Mouse (Mus musculus): ENCODE data around the gene Olfr594. TPM values are rescaled to one million over a fixed set of nuclear protein-coding genes. Genes with fewer than 3 reads are reported as not detected.
"Not testable (repeated sequence)": the region's sequence is repeated elsewhere in the genome, so short reads cannot be mapped to it uniquely, and the experiment has no call there.

The Olfr594 gene
- total and polyA plus RNA-seq, 3 experiments: not detected

DNA sequence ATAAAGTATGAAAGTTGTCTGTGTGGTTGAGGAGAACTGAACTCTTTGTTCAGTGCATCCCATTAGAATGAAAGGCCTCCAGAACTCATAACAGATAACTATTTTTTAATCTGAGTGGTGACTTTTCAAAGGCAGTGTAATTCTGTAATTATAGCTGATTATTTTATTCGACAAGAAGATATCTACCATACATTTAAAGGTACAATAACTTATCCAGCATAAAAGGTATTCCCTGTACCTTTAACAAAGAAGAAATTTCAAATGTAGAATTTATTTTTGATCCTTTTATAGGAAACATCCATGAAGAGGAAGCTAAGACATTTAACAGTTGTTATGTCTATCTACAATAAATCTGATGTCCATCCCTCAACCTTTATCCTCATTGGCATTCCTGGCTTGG lies 5.2 kb upstream of the Olfr594 start, which contains the start of gene Olfr593 (continued):
- no peak for TF ChIP-seq MAZ (IDR thresholded peaks at IDR 0.05; ENCODE audit: low read depth, low read length)

DNA sequence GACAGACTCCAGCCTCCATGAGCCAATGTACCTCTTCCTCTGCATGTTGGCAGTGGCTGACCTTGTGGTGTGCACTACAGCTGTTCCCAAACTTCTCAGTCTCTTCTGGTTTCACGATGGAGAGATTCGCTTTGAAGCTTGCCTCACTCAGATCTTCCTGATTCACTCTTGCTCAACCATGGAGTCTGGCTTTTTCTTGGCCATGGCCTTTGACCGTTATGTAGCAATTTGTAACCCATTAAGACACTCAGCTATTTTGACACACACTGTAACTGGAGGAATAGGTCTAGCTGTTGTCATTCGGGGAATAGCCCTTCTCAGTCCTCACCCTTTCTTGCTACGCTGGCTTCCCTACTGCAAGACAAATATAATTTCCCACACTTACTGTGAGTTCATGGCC lies 4.7 kb upstream of the Olfr594 start:
- H3K27ac ChIP-seq (ENCODE audit: insufficient read depth, low read depth); H3K9ac ChIP-seq (ENCODE audit: insufficient read depth, low read depth); H3K4me3 ChIP-seq (replicated peaks in 1 of 3; ENCODE audit: low read depth in 2 of 3, low read length in 2 of 3, poor library complexity in 1 of 3); H3K4me1 ChIP-seq (ENCODE audit: control insufficient read depth in 1 of 2, insufficient read depth in 2 of 2); H3K4me2 ChIP-seq (ENCODE audit: insufficient read depth, low read depth, poor library complexity, severe bottlenecking); H3K9me3 ChIP-seq (replicated peaks; ENCODE audit: low read length); H3K27me3 ChIP-seq (replicated peaks); dilution Hi-C loops (cut with MboI; ENCODE audit: extremely low pct_ligation_motif_present, extremely low pct_unique_long_range_greater_than_20kb, low sequenced_read_pairs); in situ Hi-C loops (cut with MboI; ENCODE audit: low pct_ligation_motif_present, low pct_unique_long_range_greater_than_20kb, low sequenced_read_pairs); DNase-seq (ENCODE audit: extremely low read depth); H3K36me3 ChIP-seq (replicated peaks in 1 of 2; ENCODE audit: control insufficient read depth in 1 of 2, insufficient read depth in 1 of 2, low read length in 1 of 2); H3K79me2 ChIP-seq (replicated peaks; ENCODE audit: control insufficient read depth, extremely low read depth, insufficient read depth, poor library complexity, severe bottlenecking): not testable (repeated sequence)

DNA sequence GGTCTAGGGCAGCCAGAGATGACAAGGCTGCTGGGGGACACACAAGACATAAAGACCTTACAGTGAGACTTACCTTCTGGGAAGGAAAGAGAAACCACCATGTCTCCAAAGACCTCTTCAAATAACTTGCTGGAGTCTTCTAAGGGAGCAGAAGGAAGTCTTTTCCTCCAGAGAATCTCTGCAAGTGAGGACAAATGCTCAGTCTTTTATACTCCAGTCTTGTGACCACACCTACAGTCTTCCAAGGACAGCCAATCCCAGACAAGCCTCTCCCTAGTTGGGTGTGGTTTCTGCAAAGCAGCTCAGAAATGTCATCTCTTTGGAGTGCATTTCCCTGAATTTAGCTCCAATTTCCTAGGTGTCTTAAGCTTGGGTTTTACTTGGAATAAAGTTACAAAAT lies 35.6 kb downstream of the Olfr594 start, which contains the start of gene Usp17ld:
TSS of gene Usp17ld (minus strand) at position 101 of the 400 bp plus-strand sequence.
- H3K4me1 ChIP-seq (ENCODE audit: control insufficient read depth in 1 of 2, insufficient read depth in 2 of 2); H3K4me3 ChIP-seq (replicated peaks in 1 of 3; ENCODE audit: low read depth in 2 of 3, low read length in 2 of 3, poor library complexity in 1 of 3); H3K9me3 ChIP-seq (replicated peaks; ENCODE audit: low read length); H3K4me2 ChIP-seq (ENCODE audit: insufficient read depth, low read depth, poor library complexity, severe bottlenecking); dilution Hi-C loops (cut with MboI; ENCODE audit: extremely low pct_ligation_motif_present, extremely low pct_unique_long_range_greater_than_20kb, low sequenced_read_pairs); H3K79me2 ChIP-seq (replicated peaks; ENCODE audit: control insufficient read depth, extremely low read depth, insufficient read depth, poor library complexity, severe bottlenecking); H3K36me3 ChIP-seq (replicated peaks in 1 of 2; ENCODE audit: control insufficient read depth in 1 of 2, insufficient read depth in 1 of 2, low read length in 1 of 2); H3K27ac ChIP-seq (ENCODE audit: insufficient read depth, low read depth); DNase-seq (ENCODE audit: extremely low read depth); H3K9ac ChIP-seq (ENCODE audit: insufficient read depth, low read depth); H3K27me3 ChIP-seq (replicated peaks); in situ Hi-C loops (cut with MboI; ENCODE audit: low pct_ligation_motif_present, low pct_unique_long_range_greater_than_20kb, low sequenced_read_pairs): not testable (repeated sequence)

Other genes starting within 250 kb of the Olfr594 start
Only the 20 nearest of the 24 such genes appear.
- not detected in 2 replicates for gene Olfr578, start 227.7 kb upstream of the Olfr594 start, total RNA-seq (2012; rRNA removed)
- not detected in 2 replicates for gene Olfr578, start 227.7 kb upstream of the Olfr594 start, total RNA-seq (2014; rRNA removed)
- gene Olfr578, start 227.7 kb upstream of the Olfr594 start, polyA plus RNA-seq (2012; ENCODE audit: insufficient read length, low read depth): not detected in 2 replicates
- not detected in 2 replicates for gene Olfr582, start 179.0 kb upstream of the Olfr594 start, total RNA-seq (2012; rRNA removed)
- not detected in 2 replicates for gene Olfr582, start 179.0 kb upstream of the Olfr594 start, total RNA-seq (2014; rRNA removed)
- not detected in 2 replicates for gene Olfr582, start 179.0 kb upstream of the Olfr594 start, polyA plus RNA-seq (2012; ENCODE audit: insufficient read length, low read depth)
- gene Olfr583, start 165.7 kb upstream of the Olfr594 start, total RNA-seq (2012; rRNA removed): not detected in 2 replicates
- not detected in 2 replicates for gene Olfr583, start 165.7 kb upstream of the Olfr594 start, total RNA-seq (2014; rRNA removed)
- not detected in 2 replicates for gene Olfr583, start 165.7 kb upstream of the Olfr594 start, polyA plus RNA-seq (2012; ENCODE audit: insufficient read length, low read depth)
- not detected in 2 replicates for gene Olfr584, start 135.1 kb upstream of the Olfr594 start, total RNA-seq (2012; rRNA removed)
- not detected in 2 replicates for gene Olfr584, start 135.1 kb upstream of the Olfr594 start, total RNA-seq (2014; rRNA removed)
- not detected in 2 replicates for gene Olfr584, start 135.1 kb upstream of the Olfr594 start, polyA plus RNA-seq (2012; ENCODE audit: insufficient read length, low read depth)
- gene Olfr585, start 119.3 kb upstream of the Olfr594 start, total RNA-seq (2012; rRNA removed): not detected in 2 replicates
- not detected in 2 replicates for gene Olfr585, start 119.3 kb upstream of the Olfr594 start, total RNA-seq (2014; rRNA removed)
- gene Olfr585, start 119.3 kb upstream of the Olfr594 start, polyA plus RNA-seq (2012; ENCODE audit: insufficient read length, low read depth): not detected in 2 replicates
- gene Olfr586, start 91.4 kb upstream of the Olfr594 start, total RNA-seq (2012; rRNA removed): not detected in 2 replicates
- gene Olfr586, start 91.4 kb upstream of the Olfr594 start, total RNA-seq (2014; rRNA removed): not detected in 2 replicates
- not detected in 2 replicates for gene Olfr586, start 91.4 kb upstream of the Olfr594 start, polyA plus RNA-seq (2012; ENCODE audit: insufficient read length, low read depth)
- gene Olfr588-ps1, start 76.1 kb upstream of the Olfr594 start, total RNA-seq (2012; rRNA removed): not detected in 2 replicates
- gene Olfr588-ps1, start 76.1 kb upstream of the Olfr594 start, total RNA-seq (2014; rRNA removed): not detected in 2 replicates
- not detected in 2 replicates for gene Olfr588-ps1, start 76.1 kb upstream of the Olfr594 start, polyA plus RNA-seq (2012; ENCODE audit: insufficient read length, low read depth)
- gene Olfr589, start 60.6 kb upstream of the Olfr594 start, total RNA-seq (2012; rRNA removed): not detected in 2 replicates
- not detected in 2 replicates for gene Olfr589, start 60.6 kb upstream of the Olfr594 start, total RNA-seq (2014; rRNA removed)
- not detected in 2 replicates for gene Olfr589, start 60.6 kb upstream of the Olfr594 start, polyA plus RNA-seq (2012; ENCODE audit: insufficient read length, low read depth)
- not detected in 2 replicates for gene Olfr591, start 38.7 kb upstream of the Olfr594 start, total RNA-seq (2012; rRNA removed)
- gene Olfr591, start 38.7 kb upstream of the Olfr594 start, total RNA-seq (2014; rRNA removed): not detected in 2 replicates
- not detected in 2 replicates for gene Olfr591, start 38.7 kb upstream of the Olfr594 start, polyA plus RNA-seq (2012; ENCODE audit: insufficient read length, low read depth)
- gene Olfr592, start 32.2 kb upstream of the Olfr594 start, total RNA-seq (2012; rRNA removed): not detected in 2 replicates
- gene Olfr592, start 32.2 kb upstream of the Olfr594 start, total RNA-seq (2014; rRNA removed): not detected in 2 replicates
- gene Olfr592, start 32.2 kb upstream of the Olfr594 start, polyA plus RNA-seq (2012; ENCODE audit: insufficient read length, low read depth): not detected in 2 replicates
- gene Olfr593, start 5.1 kb upstream of the Olfr594 start, total RNA-seq (2012; rRNA removed): not detected in 2 replicates
- gene Olfr593, start 5.1 kb upstream of the Olfr594 start, total RNA-seq (2014; rRNA removed): not detected in 2 replicates
- gene Olfr593, start 5.1 kb upstream of the Olfr594 start, polyA plus RNA-seq (2012; ENCODE audit: insufficient read length, low read depth): not detected in 2 replicates
- gene Usp17ld, start 35.5 kb downstream of the Olfr594 start, total RNA-seq (2012; rRNA removed): not detected in 2 replicates
- gene Usp17ld, start 35.5 kb downstream of the Olfr594 start, total RNA-seq (2014; rRNA removed): not detected in 2 replicates
- gene Usp17ld, start 35.5 kb downstream of the Olfr594 start, polyA plus RNA-seq (2012; ENCODE audit: insufficient read length, low read depth): not detected in 2 replicates
- gene Olfr596, start 88.7 kb downstream of the Olfr594 start, total RNA-seq (2012; rRNA removed): not detected in 2 replicates
- not detected in 2 replicates for gene Olfr596, start 88.7 kb downstream of the Olfr594 start, total RNA-seq (2014; rRNA removed)
- not detected in 2 replicates for gene Olfr596, start 88.7 kb downstream of the Olfr594 start, polyA plus RNA-seq (2012; ENCODE audit: insufficient read length, low read depth)
- gene Olfr597, start 99.3 kb downstream of the Olfr594 start, total RNA-seq (2012; rRNA removed): not detected in 2 replicates
- gene Olfr597, start 99.3 kb downstream of the Olfr594 start, total RNA-seq (2014; rRNA removed): not detected in 2 replicates
- gene Olfr597, start 99.3 kb downstream of the Olfr594 start, polyA plus RNA-seq (2012; ENCODE audit: insufficient read length, low read depth): not detected in 2 replicates
- not detected in 2 replicates for gene Olfr598, start 106.6 kb downstream of the Olfr594 start, total RNA-seq (2012; rRNA removed)
- not detected in 2 replicates for gene Olfr598, start 106.6 kb downstream of the Olfr594 start, total RNA-seq (2014; rRNA removed)
- gene Olfr598, start 106.6 kb downstream of the Olfr594 start, polyA plus RNA-seq (2012; ENCODE audit: insufficient read length, low read depth): not detected in 2 replicates
- not detected in 2 replicates for gene Olfr599, start 118.9 kb downstream of the Olfr594 start, total RNA-seq (2012; rRNA removed)
- gene Olfr599, start 118.9 kb downstream of the Olfr594 start, total RNA-seq (2014; rRNA removed): not detected in 2 replicates
- gene Olfr599, start 118.9 kb downstream of the Olfr594 start, polyA plus RNA-seq (2012; ENCODE audit: insufficient read length, low read depth): not detected in 2 replicates
- gene Olfr600, start 132.7 kb downstream of the Olfr594 start, total RNA-seq (2012; rRNA removed): not detected in 2 replicates
- not detected in 2 replicates for gene Olfr600, start 132.7 kb downstream of the Olfr594 start, total RNA-seq (2014; rRNA removed)
- gene Olfr600, start 132.7 kb downstream of the Olfr594 start, polyA plus RNA-seq (2012; ENCODE audit: insufficient read length, low read depth): not detected in 2 replicates
- gene Olfr601, start 145.7 kb downstream of the Olfr594 start, total RNA-seq (2012; rRNA removed): not detected in 2 replicates
- not detected in 2 replicates for gene Olfr601, start 145.7 kb downstream of the Olfr594 start, total RNA-seq (2014; rRNA removed)
- gene Olfr601, start 145.7 kb downstream of the Olfr594 start, polyA plus RNA-seq (2012; ENCODE audit: insufficient read length, low read depth): not detected in 2 replicates
- not detected in 2 replicates for gene Olfr603, start 169.2 kb downstream of the Olfr594 start, total RNA-seq (2012; rRNA removed)
- not detected in 2 replicates for gene Olfr603, start 169.2 kb downstream of the Olfr594 start, total RNA-seq (2014; rRNA removed)
- gene Olfr603, start 169.2 kb downstream of the Olfr594 start, polyA plus RNA-seq (2012; ENCODE audit: insufficient read length, low read depth): not detected in 2 replicates
- gene Usp17lc, start 198.1 kb downstream of the Olfr594 start, total RNA-seq (2012; rRNA removed): not detected in 2 replicates
- gene Usp17lc, start 198.1 kb downstream of the Olfr594 start, total RNA-seq (2014; rRNA removed): not detected in 2 replicates
- not detected in 2 replicates for gene Usp17lc, start 198.1 kb downstream of the Olfr594 start, polyA plus RNA-seq (2012; ENCODE audit: insufficient read length, low read depth)

Measured in CH12.LX (cell line).